Comparison of ENCODE assay signal across 12 mouse cellular contexts in the genomic region with DNA sequence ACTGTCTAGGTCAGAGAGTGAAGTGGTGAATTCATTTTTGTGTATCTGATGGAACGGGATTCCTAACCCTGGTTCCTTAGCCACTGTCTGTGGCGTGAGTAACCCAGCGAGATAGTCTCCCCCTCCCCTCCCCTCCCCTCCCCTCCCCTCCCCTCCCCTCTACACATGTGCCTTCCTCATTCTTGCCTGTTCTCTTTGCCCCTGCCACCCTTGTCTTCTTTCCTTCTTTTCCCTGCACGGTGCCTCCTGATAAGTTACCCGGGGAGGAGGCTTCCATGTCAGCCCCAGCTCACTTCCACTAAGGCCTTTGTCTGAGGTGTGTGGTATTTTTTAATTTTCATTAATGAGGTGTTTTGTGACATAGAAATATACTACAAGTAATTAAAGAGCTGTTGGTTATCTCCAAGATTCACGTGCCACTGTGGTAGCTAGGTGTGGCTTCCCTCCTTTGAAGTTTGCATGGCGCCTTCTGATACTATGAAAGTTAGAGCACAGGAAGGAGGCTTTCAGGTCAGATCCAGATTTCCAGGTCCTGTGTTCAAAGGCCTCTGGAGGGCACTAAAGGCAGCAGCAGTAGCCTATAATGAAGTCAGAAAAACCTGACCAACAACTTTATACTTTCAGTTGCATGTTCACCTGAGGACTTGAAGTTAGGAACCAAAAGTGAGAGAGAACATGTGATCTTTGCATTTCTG. TPM values are rescaled to one million over a fixed set of nuclear protein-coding genes. Genes with fewer than 3 reads are reported as not detected.
DNase-seq lines count a peak whose midpoint lies in the region; ATAC-seq and TF ChIP-seq lines count a peak whose summit lies in the region.
"Had no signal": no experiment of that assay in that cellular context is flagged by ENCODE, and none has a peak within 500 bp of the region (broad histone marks: within the 10 kb centered on the region; RNA-seq: fewer than 3 reads in every experiment).

No protein-coding gene starts in this region.

- peak; percentile 65 for ATAC-seq in G1E (ENCODE audit: extremely low read depth, insufficient number of reproducible peaks, low FRiP score, poor library complexity, severe bottlenecking)
- ATAC-seq in intestine, embryonic 14.5 days (replicated peaks; ENCODE audit: low FRiP score, low TSS enrichment, low read depth) = 0 out of 2 replicates have a peak, but pooled peaks have one; percentile 22
- ATAC-seq in megakaryocyte, adult 5-6 weeks (ENCODE audit: poor library complexity, severe bottlenecking) = 0 out of 2 replicates have a peak, but pooled peaks have one; percentile 40

- no peak for TF ChIP-seq CTCF in G1E (IDR thresholded peaks at IDR 0.05; ENCODE audit: low read depth, low read length)

- H3K4me3 ChIP-seq in G1E (ENCODE audit: low read depth, low read length) = peak overlapping the region; percentile 33; the same call in 1 of the 2 replicates
- no peak overlapping the region for H3K4me3 ChIP-seq in intestine, embryonic 14.5 days (ENCODE audit: low read depth, low read length)
- H3K4me3 ChIP-seq: limb, embryonic 10.5 days; myocyte had no signal

- H3K27me3 ChIP-seq in G1E (ENCODE audit: insufficient read depth, low read length) = no peaks in the 10 kb centered on the region
- H3K27me3 ChIP-seq in intestine, embryonic 14.5 days (replicated peaks; ENCODE audit: control insufficient read depth, insufficient read depth, low read length) = no peaks in the 10 kb centered on the region

- H3K36me3 ChIP-seq in G1E (replicated peaks) = peaks cover 29% of the 10 kb centered on the region
- H3K36me3 ChIP-seq in intestine, embryonic 14.5 days (ENCODE audit: control insufficient read depth, insufficient read depth, low read length) = peaks cover under 1% of the 10 kb centered on the region; the same call in 1 of the 2 replicates

- no peak overlapping the region for H3K27ac ChIP-seq in intestine, embryonic 14.5 days (ENCODE audit: low read depth)
- H3K27ac ChIP-seq: limb, embryonic 10.5 days had no signal

- H3K4me2 ChIP-seq in intestine, embryonic 14.5 days (ENCODE audit: low read length) = no peak overlapping the region

- no peaks in the 10 kb centered on the region for H3K9me3 ChIP-seq in G1E (replicated peaks)
- H3K9me3 ChIP-seq in intestine, embryonic 14.5 days (ENCODE audit: control insufficient read depth, low read length) = no peaks in the 10 kb centered on the region
- H3K9me3 ChIP-seq: limb, embryonic 10.5 days had no signal

- peaks cover 46% of the 10 kb centered on the region for H3K4me1 ChIP-seq in G1E (ENCODE audit: insufficient read depth, low read depth, low read length)
- H3K4me1 ChIP-seq in intestine, embryonic 14.5 days (replicated peaks; ENCODE audit: control insufficient read depth, insufficient read depth, low read length) = no peaks in the 10 kb centered on the region; the same call in 1 of the 2 replicates

- H3K9ac ChIP-seq in intestine, embryonic 14.5 days (ENCODE audit: low read length) = no peak overlapping the region

- DNase-seq in CD4-positive, CD25-positive, alpha-beta regulatory T cell, adult 2 months (ENCODE audit: low read depth, low spot score) = peak; percentile 46
- DNase-seq in G1E (ENCODE audit: low spot score) = peak; percentile 31
- DNase-seq in intestine, embryonic 14.5 days (ENCODE audit: low spot score) = no peak
- DNase-seq in gastrocnemius, adult 18-20 months (ENCODE audit: low spot score) = no peak
- DNase-seq in right cerebral cortex, postnatal 10 days (ENCODE audit: low spot score in 2 of 2) = no peak
- no peak for DNase-seq in heart, adult 8-10 months (ENCODE audit: low spot score)
- DNase-seq: adrenal gland, postnatal 25 days; gastrocnemius, postnatal 36 days; thymus, postnatal 25 days had no signal

- 34% methylated on average over 5 of the region's 7 CpGs for WGBS in intestine, embryonic 14.5 days

RNA-seq across cellular contexts. Expression of gene Arid2, which starts 57.4 kb away (rescaled TPM):
- 95.3 and 100 TPM in 2 replicates for total RNA-seq in G1E (2014; fragmentation: Nextera tagmentation)
- 45.8 and 48.7 TPM in 2 replicates for total RNA-seq in G1E (2017)
- 15.8 and 16.0 TPM in 2 replicates for polyA plus RNA-seq in G1E (2012)
- 28.1 and 31.1 TPM in 2 replicates for polyA plus RNA-seq in intestine, embryonic 14.5 days (2014; fragmentation: Nextera tagmentation; extraction: Ambion mirVana)
- 39.0 and 44.5 TPM in 2 replicates for total RNA-seq in megakaryocyte, adult 5-6 weeks (2015)
- total RNA-seq in megakaryocyte, adult 5-6 weeks (2017) = 28.5 and 36.2 TPM in 2 replicates
- 10 to 100 TPM; 10.5 to 12.0 TPM for total RNA-seq in gastrocnemius, adult 18-20 months (2021)
- total RNA-seq in heart, adult 8-10 months (2022) = 10 to 100 TPM; 18.8 to 22.3 (median 21.2) TPM

Comparison
In these comparisons a context has a peak if more than half of its experiments do, and no peak if none do; other contexts are left out.
1. DNase-seq: peak in CD4-positive, CD25-positive, alpha-beta regulatory T cell, adult 2 months (single experiment) and G1E (single experiment); none in intestine, embryonic 14.5 days (single experiment), gastrocnemius, adult 18-20 months (single experiment), right cerebral cortex, postnatal 10 days (0 of 2) and heart, adult 8-10 months (single experiment).
2. Peak in every context shown above with its lines, with median percentiles within 50 percentile points of each other: ATAC-seq.